Mouse (Mus musculus) cerebellum, postnatal 14 days (tissue): ENCODE results near the gene Kmt2e.

Experiments used
- DNase-seq, 2 experiments: peaks; one replicate each; pipeline ENCODE4 v3.0.0; 2021; ENCODE audit warnings: mixed read lengths in 2 of 2

Kmt2e gene

GRCm38 (mm10) chr5:23433720-23434597 is at the start of gene Kmt2e:
TSS of gene Kmt2e (plus strand) at chr5:23434441.
- peak; percentile 96 to 97 for DNase-seq

- DNase-seq, result no peak
Observed at GRCm38 (mm10) chr5:23385136-23385535, 49.1 kb upstream of the Kmt2e start.

GRCm38 (mm10) chr5:23385763-23386217 is 48.5 kb upstream of the Kmt2e start:
- DNase-seq, result no peak

GRCm38 (mm10) chr5:23386562-23387312 is 47.5 kb upstream of the Kmt2e start:
- peak; percentile 46 to 48 for DNase-seq

- DNase-seq, result no peak
Observed at GRCm38 (mm10) chr5:23387313-23387666, 47.0 kb upstream of the Kmt2e start.

- DNase-seq, result no peak
Observed at GRCm38 (mm10) chr5:23388091-23388490, 46.1 kb upstream of the Kmt2e start.

- DNase-seq, result no peak
Observed at GRCm38 (mm10) chr5:23389601-23390305, 44.5 kb upstream of the Kmt2e start.

GRCm38 (mm10) chr5:23391714-23392113 is 42.5 kb upstream of the Kmt2e start:
- DNase-seq, result no peak

- no peak for DNase-seq
Observed at GRCm38 (mm10) chr5:23393870-23394269, 40.4 kb upstream of the Kmt2e start.

- DNase-seq, result no peak
Observed at GRCm38 (mm10) chr5:23394366-23395145, 39.7 kb upstream of the Kmt2e start.

- DNase-seq, result no peak
Observed at GRCm38 (mm10) chr5:23395721-23396120, 38.5 kb upstream of the Kmt2e start.

- DNase-seq, result no peak
Observed at GRCm38 (mm10) chr5:23396756-23397155, 37.5 kb upstream of the Kmt2e start.

- DNase-seq, result no peak
Observed at GRCm38 (mm10) chr5:23400156-23400555, 34.1 kb upstream of the Kmt2e start.

- DNase-seq, result no peak
Observed at GRCm38 (mm10) chr5:23400868-23401267, 33.4 kb upstream of the Kmt2e start.

GRCm38 (mm10) chr5:23401368-23401767 is 32.9 kb upstream of the Kmt2e start:
- peak; percentile 23 to 50 for DNase-seq

- no peak for DNase-seq
Observed at GRCm38 (mm10) chr5:23401999-23402398, 32.2 kb upstream of the Kmt2e start.

- no peak for DNase-seq
Observed at GRCm38 (mm10) chr5:23403161-23403560, 31.1 kb upstream of the Kmt2e start.

GRCm38 (mm10) chr5:23405666-23406404 is 28.4 kb upstream of the Kmt2e start:
- no peak for DNase-seq

GRCm38 (mm10) chr5:23406405-23406745 is 27.9 kb upstream of the Kmt2e start:
- no peak for DNase-seq

GRCm38 (mm10) chr5:23408106-23408505 is 26.1 kb upstream of the Kmt2e start:
- DNase-seq, result no peak

- DNase-seq, result no peak
Observed at GRCm38 (mm10) chr5:23410040-23410717, 24.1 kb upstream of the Kmt2e start.
